Mouse (Mus musculus) embryonic fibroblast, embryonic 13.5 days (primary cell): ENCODE measurements around the gene Supt3.

Experiments used
- CTCF ChIP-seq: IDR thresholded peaks from 2 replicates; pipeline ENCODE4 v1.5.1; 2011; ENCODE audit warnings: mild to moderate bottlenecking, control low read depth, low read length, moderate library complexity, borderline replicate concordance; ENCODE audit not compliant: insufficient read depth
- POLR2A ChIP-seq: IDR thresholded peaks from 2 replicates; pipeline ENCODE4 v1.6.1; 2011; ENCODE audit warnings: low read depth, mild to moderate bottlenecking, control low read depth, low read length, moderate library complexity

DNA sequence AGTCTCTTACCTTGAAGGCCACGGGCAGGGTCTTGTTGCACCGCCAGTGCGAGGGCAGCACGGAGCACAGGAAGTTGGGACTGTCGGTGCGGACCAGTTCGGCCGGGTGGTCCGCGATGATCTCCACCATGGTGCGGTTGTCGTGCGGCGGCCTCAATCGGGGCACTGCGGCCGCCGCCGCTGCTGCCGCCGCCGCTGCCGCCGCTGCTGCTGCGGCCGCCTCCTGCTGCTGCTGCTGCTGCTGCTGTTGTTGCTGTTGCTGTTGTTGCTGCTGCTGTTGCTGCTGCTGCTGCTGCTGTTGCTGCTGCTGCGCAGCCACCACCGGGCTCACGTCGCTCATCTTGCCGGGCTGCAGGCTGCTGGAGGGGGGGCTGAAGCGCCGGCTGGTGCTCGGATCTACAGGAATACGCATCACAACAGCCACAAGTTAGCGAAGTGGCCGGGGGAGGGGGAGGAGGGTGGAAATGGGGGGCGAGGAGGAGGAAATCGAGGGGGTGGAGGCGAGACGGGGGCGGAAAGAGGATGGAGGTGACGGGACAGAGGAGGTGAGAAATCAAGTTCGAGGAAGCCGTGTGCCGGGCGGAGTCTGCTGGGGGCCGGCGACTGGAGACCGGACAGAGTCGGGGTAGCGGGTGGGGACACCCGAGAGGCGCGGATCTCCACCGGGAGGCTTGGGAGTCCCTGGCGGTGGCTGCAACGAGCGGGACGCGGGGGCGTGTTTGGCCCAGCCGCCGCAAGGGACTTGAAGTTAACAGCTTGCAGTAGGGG is 41.5 kb upstream of the Supt3 start:
- TF ChIP-seq CTCF (no peak), POLR2A (no peak; the same call in 1 of the 2 replicates)
